Mouse (Mus musculus) gastrocnemius, adult 2 months (tissue): ENCODE results near the gene Dyrk1a. TPM values are rescaled to one million over a fixed set of nuclear protein-coding genes. Genes with fewer than 3 reads are reported as not detected.
A peak's percentile ranks its signal among the peaks of the same experiment; 100 is the strongest.

Source experiments
- DNase-seq: peaks from one replicate; pipeline ENCODE4 v3.0.0; 2022
- H3K27ac ChIP-seq: fragments of 200-600 bp; 2 replicates; pipeline ENCODE4 v1.8.1; 2022; ENCODE audit warnings: mild to moderate bottlenecking
- H3K4me3 ChIP-seq: fragments of 200-600 bp; 2 replicates; pipeline ENCODE4 v1.8.1; 2022; ENCODE audit warnings: mild to moderate bottlenecking, moderate library complexity
- CTCF ChIP-seq: fragments of 200-600 bp; IDR thresholded peaks from 2 replicates; pipeline ENCODE4 v1.8.1; 2022; ENCODE audit warnings: antibody characterized with exemption, mild to moderate bottlenecking, moderate library complexity
- intact Hi-C: fragments of 180-260 bp; cut with DNase I; formaldehyde crosslinking; loops from one replicate; pipeline ENCODE4 v1.15.1; 2025
- total RNA-seq, 2 experiments: library from RNA; stranded (reverse); gene quantifications; 2 replicates each; pipeline ENCODE4 v1.2.3; 2021

Dyrk1a gene
- total RNA-seq, 2 experiments from 2014 or later: 94.4 to 98.0 TPM

DNA sequence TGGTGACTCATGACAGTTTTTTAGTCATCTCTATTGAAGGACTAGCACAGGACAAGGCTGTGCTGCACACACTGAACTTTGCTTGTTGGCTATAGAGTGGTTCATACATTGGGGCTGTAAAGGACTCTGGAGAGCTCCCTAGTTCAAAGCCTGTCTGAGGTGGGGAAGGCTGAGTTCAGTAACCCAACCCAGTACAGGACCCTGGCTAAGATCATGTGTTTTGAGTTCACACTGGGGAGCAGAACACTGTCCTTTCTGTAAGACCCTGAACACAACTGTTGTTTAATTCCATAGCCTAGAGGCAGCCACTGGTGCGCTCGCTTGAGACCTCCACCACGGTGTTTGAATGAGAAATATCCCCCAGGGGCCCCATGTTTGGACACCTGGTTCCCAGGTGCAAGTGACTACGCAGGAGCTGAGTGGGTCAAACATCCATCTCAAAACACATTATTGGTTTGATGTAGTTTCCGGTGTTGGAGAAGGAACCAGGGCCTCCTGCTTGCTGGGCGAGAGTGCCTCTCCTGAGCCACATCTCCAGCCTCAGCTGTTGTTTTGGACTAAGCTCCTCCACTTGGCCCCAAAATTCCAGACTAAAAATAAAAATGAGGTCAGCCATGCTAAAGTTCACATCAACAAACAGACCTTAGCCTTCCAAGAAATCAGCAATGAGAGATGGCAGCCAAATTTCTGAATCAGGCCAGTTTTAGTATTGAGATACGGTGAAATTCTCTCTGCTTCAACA lies 33.2 kb upstream of the Dyrk1a start:
- peak; percentile 77 for DNase-seq
- peak overlapping the region; percentile 92 for H3K27ac ChIP-seq
- H3K4me3 ChIP-seq: peak overlapping the region; percentile 58
- no peak for TF ChIP-seq CTCF
- intact Hi-C loops: loop anchor here (2.0 kb wide), 1 partner anchor 34 kb away; the partner anchor contains the start of gene Dyrk1a

DNA sequence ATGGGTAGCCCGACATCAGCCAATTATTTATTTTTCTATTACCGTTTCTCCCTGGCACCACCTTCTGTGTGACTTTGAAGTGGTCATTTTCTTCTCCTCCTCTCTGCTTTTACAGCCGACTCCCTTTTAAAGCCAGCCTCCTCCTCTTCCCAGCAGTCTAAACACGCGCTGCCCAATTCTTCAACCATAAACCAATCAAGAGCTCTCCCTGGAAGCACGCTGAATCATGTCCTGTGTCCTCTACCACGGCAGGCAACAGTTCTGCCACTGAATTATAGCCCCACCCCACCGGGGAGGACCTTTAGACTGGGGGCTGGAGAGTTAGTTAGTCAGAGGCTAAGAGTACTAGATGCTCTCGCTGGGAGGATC lies 32.7 kb upstream of the Dyrk1a start:
- TF ChIP-seq CTCF: no peak
- peak overlapping the region; percentile 92 for H3K27ac ChIP-seq
- peak; percentile 73 for DNase-seq
- H3K4me3 ChIP-seq: peak overlapping the region; percentile 58
- intact Hi-C loops: loop anchor here (2.0 kb wide), 1 partner anchor 34 kb away; the partner anchor contains the start of gene Dyrk1a

DNA sequence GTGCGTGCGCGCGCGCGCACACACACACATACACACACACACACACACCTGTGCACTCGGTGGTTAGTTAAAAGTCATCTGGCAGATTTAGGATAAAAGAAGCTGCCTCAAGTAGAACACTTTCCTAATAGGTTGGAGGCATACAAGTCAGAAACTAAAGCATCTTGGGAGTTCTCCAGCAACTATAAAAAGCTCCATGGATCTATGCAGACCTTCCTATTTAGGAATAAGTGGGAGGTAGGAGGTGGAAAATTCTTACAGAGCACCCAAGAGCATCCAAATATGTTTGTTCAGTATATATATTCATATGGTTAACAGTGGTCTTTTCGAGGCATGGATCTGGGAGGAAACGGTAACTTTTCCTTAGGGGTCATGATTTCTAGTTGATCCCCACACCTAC lies 29.7 kb upstream of the Dyrk1a start:
- TF ChIP-seq CTCF: no peak
- Histone ChIP-seq H3K4me3 (no peak overlapping the region), H3K27ac (peak overlapping the region; percentile 25)
- intact Hi-C loops: no loop called here
- no peak for DNase-seq

GRCm38 (mm10) chr16:94542898-94543297 lies 26.9 kb upstream of the Dyrk1a start:
- no peak overlapping the region for H3K27ac ChIP-seq
- no peak overlapping the region for H3K4me3 ChIP-seq
- TF ChIP-seq CTCF: no peak
- intact Hi-C loops: no loop called here
- DNase-seq: no peak

DNA sequence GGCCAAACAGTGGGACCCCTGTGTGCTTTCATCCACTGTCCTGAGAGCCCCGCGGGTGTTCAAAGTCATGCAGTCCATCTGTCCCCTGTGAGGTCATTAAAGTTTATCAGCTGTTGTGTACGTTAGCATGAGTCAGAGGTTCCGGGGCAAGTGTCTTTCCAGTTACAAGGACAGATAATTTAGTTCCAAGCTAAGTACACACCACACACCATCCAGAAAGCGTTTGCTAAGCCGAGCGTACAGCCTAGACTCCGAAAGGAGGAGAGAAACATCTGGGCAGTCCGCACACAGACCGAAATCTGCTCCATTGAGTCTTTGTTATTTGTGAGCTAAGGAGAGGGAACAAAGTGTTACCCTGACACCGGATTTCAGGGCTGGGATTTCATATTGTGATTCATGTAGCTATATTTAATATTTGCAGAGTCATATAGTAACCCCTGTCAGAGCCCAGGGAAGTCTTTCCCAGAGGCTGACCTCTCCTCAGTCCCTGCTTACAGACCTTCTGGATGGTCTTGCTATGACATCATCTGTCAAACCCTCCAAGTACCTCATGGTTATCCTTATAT lies 25.2 kb upstream of the Dyrk1a start:
- H3K4me3 ChIP-seq: peak overlapping the region; percentile 41
- peak overlapping the region; percentile 90 for H3K27ac ChIP-seq
- TF ChIP-seq CTCF: no peak
- intact Hi-C loops: no loop called here
- DNase-seq: no peak

- H3K27ac ChIP-seq: peak overlapping the region; percentile 90
- DNase-seq: no peak
These were observed 23.8 kb upstream of the Dyrk1a start for GRCm38 (mm10) chr16:94545781-94546562.

DNA sequence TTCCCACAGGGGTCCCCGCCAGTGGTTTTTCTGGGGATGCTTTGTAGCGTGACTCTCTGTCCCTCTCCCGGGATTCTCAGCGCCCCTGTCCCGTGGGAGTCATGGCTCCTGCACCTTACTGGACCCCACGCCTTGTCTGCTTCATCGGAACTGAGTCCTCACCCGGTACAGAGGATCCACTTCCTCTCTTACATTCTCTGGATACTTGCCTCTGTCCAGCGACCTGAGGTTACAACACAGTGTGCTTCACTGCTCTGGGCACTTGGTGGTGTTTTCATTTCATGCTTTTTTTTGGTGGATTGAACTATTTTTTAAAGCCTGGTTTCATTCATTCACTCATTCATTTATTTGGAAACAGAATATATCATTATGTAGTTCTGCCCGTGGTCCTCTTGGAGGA lies 20.0 kb upstream of the Dyrk1a start:
- no peak for DNase-seq
- Histone ChIP-seq H3K4me3 (no peak overlapping the region), H3K27ac (no peak overlapping the region)
- TF ChIP-seq CTCF: no peak
- intact Hi-C loops: loop anchor here (2.0 kb wide), 1 partner anchor 15 kb away; no protein-coding TSS in a partner anchor

More at GRCm38 (mm10) chr16:94545781-94546562, 23.8 kb upstream of the Dyrk1a start:
- H3K4me3 ChIP-seq: no peak overlapping the region; the same call in 1 of the 2 replicates
- intact Hi-C loops: no loop called here
- no peak for TF ChIP-seq CTCF

DNA sequence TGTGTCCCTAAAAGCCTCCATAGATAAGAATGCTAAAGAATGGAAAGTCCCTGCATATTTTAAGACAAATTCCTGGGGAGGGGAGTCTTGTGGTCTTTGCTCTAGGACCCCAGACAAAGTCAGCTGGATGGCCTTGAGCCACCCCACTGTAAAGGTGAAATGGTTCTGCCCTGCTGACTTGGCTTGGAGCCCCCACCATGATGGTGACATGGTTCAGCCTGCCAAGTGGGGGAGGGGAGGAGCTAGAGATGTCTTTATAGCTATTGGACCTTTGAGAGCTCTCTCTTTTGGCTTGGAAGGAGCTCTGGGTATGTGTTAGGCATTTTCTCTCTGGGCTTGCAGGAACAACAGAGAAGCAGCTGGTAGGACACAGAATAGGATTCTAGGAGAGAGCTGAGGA lies 17.9 kb upstream of the Dyrk1a start:
- TF ChIP-seq CTCF: no peak
- Histone ChIP-seq H3K27ac (no peak overlapping the region), H3K4me3 (no peak overlapping the region)
- no peak for DNase-seq
- intact Hi-C loops: no loop called here

GRCm38 (mm10) chr16:94555346-94555745 lies 14.5 kb upstream of the Dyrk1a start:
- DNase-seq: no peak
- no peak overlapping the region for H3K27ac ChIP-seq
- no peak for TF ChIP-seq CTCF
- intact Hi-C loops: no loop called here
- H3K4me3 ChIP-seq: no peak overlapping the region

DNA sequence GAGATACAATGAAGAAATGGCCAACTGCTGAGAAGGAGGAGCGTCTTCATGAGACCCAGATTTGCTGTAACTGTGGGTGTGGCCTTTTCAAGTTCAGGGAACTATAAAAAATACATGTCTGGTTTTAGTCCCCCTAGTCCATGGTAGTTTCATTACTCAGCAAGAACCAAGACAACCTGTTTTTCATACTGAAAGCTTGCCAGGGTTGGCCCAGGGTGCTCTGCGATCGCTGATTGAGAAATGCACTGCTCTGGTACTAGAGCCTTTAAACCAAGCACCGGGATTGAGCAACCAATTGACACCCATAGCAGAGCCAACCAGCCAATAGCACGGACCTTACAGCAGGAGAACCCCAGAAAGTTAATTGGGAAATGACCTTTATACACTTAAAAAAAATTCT lies 13.6 kb upstream of the Dyrk1a start:
- intact Hi-C loops: no loop called here
- no peak for DNase-seq

GRCm38 (mm10) chr16:94559282-94559681 lies 10.5 kb upstream of the Dyrk1a start:
- Histone ChIP-seq H3K4me3 (peak overlapping the region; percentile 2), H3K27ac (peak overlapping the region; percentile 61)
- TF ChIP-seq CTCF: no peak
- intact Hi-C loops: no loop called here
- DNase-seq: no peak

More for the DNA sequence above, 13.6 kb upstream of the Dyrk1a start:
- Histone ChIP-seq H3K27ac (no peak overlapping the region), H3K4me3 (no peak overlapping the region)
- TF ChIP-seq CTCF: no peak

- Histone ChIP-seq H3K4me3 (no peak overlapping the region), H3K27ac (peak overlapping the region; percentile 61)
- intact Hi-C loops: no loop called here
- TF ChIP-seq CTCF: no peak
- DNase-seq: no peak
These were observed 10.0 kb upstream of the Dyrk1a start for GRCm38 (mm10) chr16:94559782-94560181.

DNA sequence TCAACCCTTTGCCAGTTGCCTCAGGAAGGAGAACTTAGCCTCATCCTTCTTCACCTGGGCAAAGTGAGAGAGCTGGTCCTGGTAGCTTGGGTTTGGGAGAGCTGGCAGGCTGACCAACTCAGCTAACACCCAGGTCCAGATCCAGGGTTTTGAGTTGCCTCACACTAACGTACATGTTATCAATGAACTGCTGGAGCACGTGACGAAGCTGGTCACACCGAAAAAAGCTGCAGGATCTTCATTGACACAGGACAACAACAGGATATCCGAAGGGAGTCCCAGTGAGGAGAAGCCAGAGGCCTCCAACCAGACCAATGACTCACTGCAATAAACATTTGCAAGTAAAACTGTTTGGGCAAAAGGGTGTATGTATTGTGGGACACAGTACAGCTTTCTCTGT lies 9.2 kb upstream of the Dyrk1a start:
- intact Hi-C loops: no loop called here
- no peak for TF ChIP-seq CTCF
- H3K27ac ChIP-seq: no peak overlapping the region
- DNase-seq: no peak
- H3K4me3 ChIP-seq: no peak overlapping the region
